Mouse (Mus musculus) hindbrain, embryonic 11.5 days (tissue): ENCODE results near the gene Slc9a5. TPM values are rescaled to one million over a fixed set of nuclear protein-coding genes. Genes with fewer than 3 reads are reported as not detected.

ENCODE experiments used
- ATAC-seq: fragments of 200-750 bp; cut with Nextera tagmentation; 2 replicates; pipeline ENCODE4 v1.8.0; 2017; ENCODE audit warnings: mild to moderate bottlenecking, moderate TSS enrichment, moderate library complexity; ENCODE audit not compliant: low FRiP score
- DNase-seq: peaks from one replicate; pipeline ENCODE4 v3.0.0-alpha.2; 2015; ENCODE audit warnings: low spot score
- H3K27ac ChIP-seq: fragments of 300-500 bp; sonication (generic); 2 replicates; pipeline ENCODE4 v1.5.1; 2014; ENCODE audit warnings: mild to moderate bottlenecking, low read depth, low read length
- H3K27me3 ChIP-seq: fragments of 300-500 bp; sonication (generic); 2 replicates; pipeline ENCODE4 v1.6.1; 2014; ENCODE audit warnings: mild to moderate bottlenecking, low read length, moderate library complexity, mixed read lengths; ENCODE audit not compliant: control insufficient read depth, insufficient read depth
- H3K36me3 ChIP-seq: fragments of 300-500 bp; sonication (generic); 2 replicates; pipeline ENCODE4 v1.6.1; 2014; ENCODE audit warnings: mild to moderate bottlenecking, low read length, moderate library complexity, mixed read lengths; ENCODE audit not compliant: control insufficient read depth, insufficient read depth
- H3K4me1 ChIP-seq: fragments of 300-500 bp; sonication (generic); replicated peaks from 2 replicates; pipeline ENCODE4 v1.6.1; 2014; ENCODE audit warnings: low read length, mixed read lengths; ENCODE audit not compliant: control insufficient read depth, insufficient read depth
- H3K4me2 ChIP-seq: fragments of 300-500 bp; sonication (generic); replicated peaks from 2 replicates; pipeline ENCODE4 v1.6.1; 2014; ENCODE audit warnings: mild to moderate bottlenecking, low read depth, low read length
- H3K4me3 ChIP-seq: fragments of 300-500 bp; sonication (generic); 2 replicates; pipeline ENCODE4 v1.5.1; 2014; ENCODE audit warnings: low read depth, low read length
- H3K9ac ChIP-seq: fragments of 300-500 bp; sonication (generic); 2 replicates; pipeline ENCODE4 v1.6.1; 2014; ENCODE audit warnings: low read depth, low read length
- H3K9me3 ChIP-seq: fragments of 300-500 bp; sonication (generic); 2 replicates; pipeline ENCODE4 v1.6.1; 2016; ENCODE audit warnings: low read length; ENCODE audit not compliant: control insufficient read depth
- WGBS: fragments of 180-500 bp; shearing (Covaris S2); extraction: QIAGEN DNeasy Blood & Tissue Kit; methylation state at CpG from one replicate; pipeline ENCODE4 v1.1.7; 2014; 5-methylcytosine and 5-hydroxymethylcytosine counted together
- polyA plus RNA-seq: library from polyadenylated mRNA; unstranded; fragments of >200 nt; fragmentation: Nextera tagmentation; extraction: Ambion mirVana; gene quantifications from 2 replicates; pipeline ENCODE4 v1.2.1, GENCODE M21; 2014

Slc9a5 gene
- polyA plus RNA-seq, 1 experiment from 2014 or later: 4.5 TPM

- no peak overlapping the region for H3K9ac ChIP-seq
- no peak for DNase-seq
- 0 out of 2 replicates have a peak, but pooled peaks cover 3% of the 10 kb centered on the region for H3K36me3 ChIP-seq
- H3K4me3 ChIP-seq: no peak overlapping the region
- H3K27me3 ChIP-seq: no peaks in the 10 kb centered on the region
- no peak overlapping the region for H3K4me2 ChIP-seq
- H3K27ac ChIP-seq: no peak overlapping the region
- WGBS: 93% methylated on average over 10 of the region's 10 CpGs
- no peak for ATAC-seq
- no peaks in the 10 kb centered on the region for H3K9me3 ChIP-seq
- no peaks in the 10 kb centered on the region for H3K4me1 ChIP-seq
Measured at GRCm38 (mm10) chr8:105308428-105308827, 40.2 kb upstream of the Slc9a5 start.

GRCm38 (mm10) chr8:105309142-105309847 is 39.3 kb upstream of the Slc9a5 start:
- Histone ChIP-seq H3K27ac (no peak overlapping the region), H3K4me3 (no peak overlapping the region), H3K36me3 (0 out of 2 replicates have a peak, but pooled peaks cover 5% of the 10 kb centered on the region), H3K9me3 (no peaks in the 10 kb centered on the region), H3K4me1 (no peaks in the 10 kb centered on the region), H3K9ac (no peak overlapping the region), H3K4me2 (no peak overlapping the region), H3K27me3 (no peaks in the 10 kb centered on the region)
- 86% methylated on average over 15 of the region's 15 CpGs for WGBS
- DNase-seq (no peak), ATAC-seq (no peak)

- WGBS: 86% methylated on average over 8 of the region's 8 CpGs
- Histone ChIP-seq H3K27ac (no peak overlapping the region), H3K36me3 (0 out of 2 replicates have a peak, but pooled peaks cover 5% of the 10 kb centered on the region), H3K27me3 (no peaks in the 10 kb centered on the region), H3K9ac (no peak overlapping the region), H3K4me3 (no peak overlapping the region), H3K9me3 (no peaks in the 10 kb centered on the region), H3K4me2 (no peak overlapping the region), H3K4me1 (no peaks in the 10 kb centered on the region)
- DNase-seq: no peak
- ATAC-seq: no peak
Measured at GRCm38 (mm10) chr8:105310118-105310517, 38.5 kb upstream of the Slc9a5 start.

- Histone ChIP-seq H3K9ac (no peak overlapping the region), H3K4me2 (no peak overlapping the region), H3K36me3 (0 out of 2 replicates have a peak, but pooled peaks cover 5% of the 10 kb centered on the region), H3K27ac (no peak overlapping the region), H3K27me3 (no peaks in the 10 kb centered on the region), H3K4me3 (no peak overlapping the region), H3K4me1 (no peaks in the 10 kb centered on the region), H3K9me3 (no peaks in the 10 kb centered on the region)
- WGBS: 94% methylated on average over 1 of the region's 1 CpGs
- ATAC-seq (no peak), DNase-seq (no peak)
Measured at GRCm38 (mm10) chr8:105311718-105312117, 36.9 kb upstream of the Slc9a5 start.

GRCm38 (mm10) chr8:105312891-105313481 is 35.7 kb upstream of the Slc9a5 start:
- 93% methylated on average over 8 of the region's 8 CpGs for WGBS
- no peak overlapping the region for H3K4me2 ChIP-seq
- no peaks in the 10 kb centered on the region for H3K27me3 ChIP-seq
- H3K9me3 ChIP-seq: no peaks in the 10 kb centered on the region
- no peak overlapping the region for H3K9ac ChIP-seq
- H3K4me1 ChIP-seq: no peaks in the 10 kb centered on the region
- no peak overlapping the region for H3K27ac ChIP-seq
- no peak for DNase-seq
- no peak for ATAC-seq
- H3K4me3 ChIP-seq: no peak overlapping the region
- 0 out of 2 replicates have a peak, but pooled peaks cover 2% of the 10 kb centered on the region for H3K36me3 ChIP-seq

GRCm38 (mm10) chr8:105313622-105314402 is 34.8 kb upstream of the Slc9a5 start:
- Histone ChIP-seq H3K4me1 (no peaks in the 10 kb centered on the region), H3K27ac (no peak overlapping the region), H3K27me3 (no peaks in the 10 kb centered on the region), H3K36me3 (0 out of 2 replicates have a peak, but pooled peaks cover 2% of the 10 kb centered on the region), H3K4me3 (no peak overlapping the region), H3K9ac (no peak overlapping the region), H3K4me2 (no peak overlapping the region), H3K9me3 (no peaks in the 10 kb centered on the region)
- WGBS: 85% methylated on average over 9 of the region's 9 CpGs
- 0 out of 2 replicates have a peak, but pooled peaks have one; percentile 27 for ATAC-seq
- DNase-seq: no peak

GRCm38 (mm10) chr8:105315073-105315769 is 33.4 kb upstream of the Slc9a5 start:
- Histone ChIP-seq H3K27me3 (no peaks in the 10 kb centered on the region), H3K4me1 (no peaks in the 10 kb centered on the region), H3K27ac (no peak overlapping the region), H3K36me3 (0 out of 2 replicates have a peak, but pooled peaks cover 2% of the 10 kb centered on the region), H3K4me2 (no peak overlapping the region), H3K4me3 (no peak overlapping the region), H3K9ac (no peak overlapping the region), H3K9me3 (no peaks in the 10 kb centered on the region)
- no peak for ATAC-seq
- 91% methylated on average over 18 of the region's 18 CpGs for WGBS
- DNase-seq: no peak

- Histone ChIP-seq H3K9ac (no peak overlapping the region), H3K4me3 (no peak overlapping the region), H3K9me3 (no peaks in the 10 kb centered on the region), H3K27me3 (no peaks in the 10 kb centered on the region), H3K4me1 (no peaks in the 10 kb centered on the region), H3K36me3 (0 out of 2 replicates have a peak, but pooled peaks cover 2% of the 10 kb centered on the region), H3K4me2 (no peak overlapping the region), H3K27ac (no peak overlapping the region)
- DNase-seq (no peak), ATAC-seq (no peak)
- 92% methylated on average over 4 of the region's 4 CpGs for WGBS
Measured at GRCm38 (mm10) chr8:105317941-105318340, 30.7 kb upstream of the Slc9a5 start.
